Mouse (Mus musculus): ENCODE measurements around the gene Ubap1l.
A peak's percentile ranks its signal among the peaks of the same experiment; 100 is the strongest.
"Not testable (repeated sequence)": the region's sequence is repeated elsewhere in the genome, so short reads cannot be mapped to it uniquely, and the experiment has no call there.

Ubap1l gene

GRCm38 (mm10) chr9:65360641-65361448 lies at the start of gene Ubap1l:
Ubap1l (plus strand) TSS chr9:65361041.
- DNase-seq (ENCODE audit: low spot score): no peak

- DNase-seq (ENCODE audit: low spot score): peak; percentile 7
These were observed 48.0 kb upstream of the Ubap1l start for GRCm38 (mm10) chr9:65312669-65313357.

- no peak for DNase-seq (ENCODE audit: low spot score)
These were observed 47.0 kb upstream of the Ubap1l start for GRCm38 (mm10) chr9:65313846-65314245.

DNA sequence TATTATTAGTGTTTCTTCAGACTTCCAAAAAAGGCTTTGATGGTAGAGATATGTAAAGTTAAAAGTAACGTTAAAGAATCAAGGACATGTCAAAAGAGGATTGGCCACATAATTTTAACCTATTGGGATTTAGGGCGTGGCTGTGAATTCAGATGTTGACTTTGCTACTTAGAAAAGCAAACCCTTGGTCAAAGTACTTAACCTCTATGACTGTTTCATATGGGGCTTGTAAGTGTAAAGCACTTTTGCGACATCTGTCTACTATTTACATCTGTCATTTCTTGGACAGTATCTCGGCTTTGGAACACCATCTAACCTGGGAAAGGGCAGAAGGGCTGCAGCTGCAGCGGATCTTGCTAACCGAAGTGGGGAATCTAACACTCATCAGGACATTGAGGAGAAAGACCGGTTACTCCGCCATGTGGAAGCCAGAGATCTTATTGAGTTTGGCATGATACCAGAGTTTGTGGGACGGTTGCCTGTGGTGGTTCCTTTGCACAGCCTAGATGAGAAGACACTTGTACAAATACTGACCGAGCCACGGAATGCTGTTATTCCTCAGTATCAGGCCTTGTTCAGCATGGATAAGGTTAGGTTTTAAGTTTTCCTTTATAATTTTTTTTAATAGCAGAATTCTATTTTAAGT lies 38.5 kb upstream of the Ubap1l start:
- no peak for DNase-seq (ENCODE audit: low spot score)

DNA sequence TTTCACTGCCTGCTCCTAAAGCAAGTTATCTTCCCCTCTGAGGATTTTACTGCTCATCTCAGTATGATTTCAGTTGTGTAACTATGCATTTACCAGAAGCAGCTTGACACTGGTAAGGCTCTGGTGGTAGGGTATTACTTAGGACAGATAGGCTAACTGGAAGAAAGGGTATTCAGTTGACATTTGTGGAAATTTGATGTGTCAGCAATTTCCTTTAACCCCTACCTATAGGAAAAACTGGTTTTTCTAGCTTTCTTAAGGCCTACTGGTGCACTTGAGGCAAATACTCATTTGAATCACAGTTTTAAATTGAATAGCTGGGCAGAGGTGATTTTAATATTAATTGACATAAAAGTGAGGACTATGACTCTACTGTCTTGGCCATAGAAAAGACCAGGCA lies 34.9 kb upstream of the Ubap1l start:
- DNase-seq (ENCODE audit: low spot score): no peak

DNA sequence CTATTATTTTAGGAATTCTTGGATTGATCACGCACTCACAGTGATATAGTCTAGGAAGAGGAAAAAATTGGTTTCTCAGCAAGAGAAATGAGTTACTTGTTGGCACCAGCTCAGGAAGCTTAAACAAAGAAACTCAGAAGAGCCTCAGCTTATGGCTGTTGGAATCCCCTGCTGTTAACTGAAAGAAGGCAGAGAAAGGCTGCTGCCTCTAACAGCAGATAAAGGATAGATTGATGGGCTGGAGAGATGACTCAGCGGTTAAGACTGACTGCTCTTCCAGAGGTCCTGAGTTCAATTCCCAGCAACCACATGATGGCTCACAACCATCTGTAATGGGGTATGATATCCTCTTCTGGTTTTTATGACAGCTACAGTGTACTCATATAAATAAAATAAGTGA lies 33.5 kb upstream of the Ubap1l start:
- no peak for DNase-seq (ENCODE audit: low spot score)

- DNase-seq (ENCODE audit: low spot score): no peak
These were observed 26.9 kb upstream of the Ubap1l start for GRCm38 (mm10) chr9:65333958-65334357.

DNA sequence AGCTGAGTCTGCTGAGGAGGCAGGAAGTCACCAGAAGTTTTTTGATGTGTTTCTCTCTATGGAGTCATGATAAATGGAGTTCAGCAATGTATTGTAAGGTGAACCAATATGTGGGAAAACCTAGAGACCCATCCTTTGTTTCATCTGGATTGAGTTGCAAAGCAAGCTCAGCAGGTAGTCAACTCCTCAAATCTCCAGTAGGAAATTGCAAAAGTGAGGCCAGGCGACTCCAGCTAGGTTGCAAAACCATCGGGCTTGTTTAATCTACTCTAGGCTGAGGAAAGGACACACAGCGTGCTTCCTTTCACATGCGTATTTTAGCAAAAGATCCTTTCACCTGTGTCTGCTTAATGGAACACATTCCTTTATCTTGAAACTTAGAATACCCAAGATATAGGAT lies 21.7 kb upstream of the Ubap1l start:
- no peak for DNase-seq (ENCODE audit: low spot score)

DNA sequence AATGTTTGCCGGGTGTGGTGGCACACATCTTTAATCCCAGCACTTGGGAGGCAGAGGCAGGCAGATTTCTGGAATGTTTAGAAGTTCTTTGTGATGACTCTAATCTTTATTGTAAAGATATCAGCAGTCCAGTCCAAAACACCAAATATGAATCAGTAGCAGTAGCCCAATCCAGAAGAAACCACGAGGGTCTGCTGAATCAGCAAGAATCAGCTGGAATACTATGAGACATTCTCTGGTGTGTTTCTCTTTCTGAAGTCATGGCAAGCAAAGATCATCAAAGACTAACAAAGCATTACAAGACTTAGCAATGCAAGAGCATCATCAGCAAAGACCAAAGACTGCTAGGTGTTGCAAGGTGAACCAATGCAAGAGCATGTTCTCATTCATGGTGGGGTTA lies 20.4 kb upstream of the Ubap1l start:
- no peak for DNase-seq (ENCODE audit: low spot score)

DNA sequence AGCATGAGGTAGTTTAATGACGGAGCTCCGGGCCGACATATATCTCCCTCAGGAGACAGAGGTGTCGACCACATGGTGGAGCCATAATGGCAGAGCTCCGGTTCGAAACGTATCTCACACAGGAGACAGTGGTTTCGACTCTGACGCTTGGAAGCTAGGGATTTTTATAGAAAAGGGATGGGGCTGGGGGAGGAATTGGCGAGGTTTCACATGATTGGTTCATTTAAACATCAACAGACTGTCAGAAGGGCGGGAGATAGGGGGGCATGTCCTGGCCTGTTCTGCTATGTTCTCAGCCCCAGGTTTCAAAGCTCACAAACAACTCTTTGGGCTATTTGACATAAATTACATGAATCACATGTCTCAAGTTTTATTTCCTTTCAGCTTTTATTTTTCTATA lies 15.4 kb upstream of the Ubap1l start:
- DNase-seq (ENCODE audit: low spot score): not testable (repeated sequence)

DNA sequence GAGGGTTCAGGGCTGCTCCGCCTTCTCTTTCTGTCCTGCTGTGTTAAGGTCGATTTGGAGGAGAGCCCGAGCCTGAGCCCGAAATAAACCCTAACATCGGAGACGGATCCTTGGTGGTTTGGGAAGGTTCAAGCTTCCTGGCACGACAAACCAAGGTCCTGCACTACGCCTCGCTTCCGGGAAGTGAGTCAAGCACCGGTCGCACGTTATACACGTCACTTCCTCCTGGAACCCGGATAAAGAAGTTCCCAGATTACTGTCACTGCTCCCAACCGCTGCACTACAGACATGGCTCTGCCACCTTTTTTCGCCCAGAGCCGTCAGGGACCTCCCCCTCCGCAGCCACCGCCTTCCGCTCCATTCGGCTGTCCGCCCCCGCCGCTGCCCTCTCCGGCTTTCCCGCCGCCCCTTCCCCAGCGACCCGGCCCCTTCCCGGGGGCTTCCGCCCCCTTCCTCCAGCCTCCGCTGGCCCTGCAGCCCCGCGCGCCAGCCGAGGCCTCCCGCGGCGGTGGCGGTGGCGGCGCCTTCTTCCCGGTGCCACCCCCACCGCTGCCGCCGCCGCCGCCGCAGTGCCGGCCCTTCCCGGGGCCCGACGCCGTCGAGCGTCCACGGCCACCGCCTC lies 14.9 kb upstream of the Ubap1l start, which contains the start of gene Pdcd7:
TSS of gene Pdcd7 (plus strand) at position 251 of the 622 bp plus-strand sequence.
- peak; percentile 100 for DNase-seq (ENCODE audit: low spot score)

GRCm38 (mm10) chr9:65346476-65347111 lies 14.2 kb upstream of the Ubap1l start:
- DNase-seq (ENCODE audit: low spot score): peak; percentile 57

GRCm38 (mm10) chr9:65347112-65347850 lies 13.6 kb upstream of the Ubap1l start:
- DNase-seq (ENCODE audit: low spot score): no peak

DNA sequence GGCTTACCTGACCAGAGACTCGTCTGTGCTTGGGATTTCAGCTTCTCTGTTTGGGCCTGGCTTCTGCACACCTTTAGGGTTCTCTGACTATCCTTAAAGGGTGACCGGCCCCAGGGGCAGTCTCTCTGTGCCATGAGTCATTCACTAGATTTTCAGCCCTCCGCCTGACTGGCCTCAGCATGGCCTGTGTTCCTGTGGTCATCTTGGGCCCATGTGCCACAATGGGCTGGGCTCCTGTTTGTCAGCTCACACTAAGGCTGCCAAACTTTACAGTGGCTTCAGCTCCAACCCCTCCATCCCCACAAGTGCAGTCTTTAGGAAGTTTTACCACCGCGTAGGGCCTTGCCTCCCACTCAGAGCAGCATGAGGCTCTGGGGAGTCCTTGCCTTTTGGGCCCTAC lies 7.6 kb upstream of the Ubap1l start:
- DNase-seq (ENCODE audit: low spot score): no peak

- no peak for DNase-seq (ENCODE audit: low spot score)
These were observed 4.3 kb upstream of the Ubap1l start for GRCm38 (mm10) chr9:65356561-65356960.

- no peak for DNase-seq (ENCODE audit: low spot score)
These were observed 3.9 kb upstream of the Ubap1l start for GRCm38 (mm10) chr9:65356971-65357370.

DNA sequence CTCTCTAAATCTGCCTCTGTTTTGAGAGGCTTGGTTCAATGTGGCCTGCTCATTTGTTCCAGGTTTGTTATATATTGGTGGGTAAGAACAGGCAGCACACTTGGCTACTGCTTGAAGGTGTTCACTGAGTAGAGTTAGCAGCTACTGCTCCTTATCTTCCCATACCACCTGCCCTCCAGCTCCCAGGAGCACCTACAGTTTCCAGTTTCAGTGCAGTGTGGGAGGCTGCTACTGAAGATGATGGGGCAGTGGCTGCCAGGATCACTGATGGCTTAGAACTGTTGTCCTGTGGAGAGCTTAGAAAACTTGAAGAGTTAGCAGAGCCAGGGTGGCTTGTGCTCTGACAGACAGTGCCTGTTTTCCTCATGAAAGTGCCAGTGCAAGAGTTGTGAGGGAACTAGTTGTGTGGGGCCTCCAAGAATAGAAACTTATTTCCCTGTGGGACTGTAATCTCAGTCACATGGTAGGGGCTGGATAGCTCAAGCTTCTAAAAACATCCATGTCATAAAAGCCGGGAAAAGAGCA lies 1.8 kb upstream of the Ubap1l start:
- no peak for DNase-seq (ENCODE audit: low spot score)

GRCm38 (mm10) chr9:65363684-65364083 lies 2.8 kb downstream of the Ubap1l start:
- DNase-seq (ENCODE audit: low spot score): peak; percentile 43

- no peak for DNase-seq (ENCODE audit: low spot score)
These were observed 4.9 kb downstream of the Ubap1l start for GRCm38 (mm10) chr9:65365721-65366120.

DNA sequence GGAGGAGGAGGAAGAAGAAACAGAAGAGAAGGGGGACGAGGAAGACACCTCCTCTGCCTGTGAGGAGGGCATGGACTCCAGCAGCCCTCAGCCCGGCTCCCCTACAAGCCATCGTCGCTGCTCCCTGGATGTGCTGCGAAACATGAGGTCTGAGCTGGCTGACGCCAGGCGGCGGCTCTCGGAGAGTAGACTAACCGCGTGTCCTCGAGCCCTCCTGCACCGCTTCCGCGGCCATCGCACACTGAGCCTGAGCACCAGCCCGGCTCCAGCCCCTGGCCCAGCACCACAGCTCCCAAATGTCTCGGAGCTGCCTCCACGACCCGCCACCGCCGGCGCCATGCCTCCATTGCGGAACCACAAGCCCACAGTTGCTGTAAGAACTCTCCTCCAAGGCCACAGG lies 10.9 kb downstream of the Ubap1l start:
- no peak for DNase-seq (ENCODE audit: low spot score)

GRCm38 (mm10) chr9:65372449-65372848 lies 11.6 kb downstream of the Ubap1l start:
- no peak for DNase-seq (ENCODE audit: low spot score)

Data from embryo, embryonic 10 days (tissue).